Comparison of ENCODE assay signal across 8 mouse cellular contexts in the genomic region with DNA sequence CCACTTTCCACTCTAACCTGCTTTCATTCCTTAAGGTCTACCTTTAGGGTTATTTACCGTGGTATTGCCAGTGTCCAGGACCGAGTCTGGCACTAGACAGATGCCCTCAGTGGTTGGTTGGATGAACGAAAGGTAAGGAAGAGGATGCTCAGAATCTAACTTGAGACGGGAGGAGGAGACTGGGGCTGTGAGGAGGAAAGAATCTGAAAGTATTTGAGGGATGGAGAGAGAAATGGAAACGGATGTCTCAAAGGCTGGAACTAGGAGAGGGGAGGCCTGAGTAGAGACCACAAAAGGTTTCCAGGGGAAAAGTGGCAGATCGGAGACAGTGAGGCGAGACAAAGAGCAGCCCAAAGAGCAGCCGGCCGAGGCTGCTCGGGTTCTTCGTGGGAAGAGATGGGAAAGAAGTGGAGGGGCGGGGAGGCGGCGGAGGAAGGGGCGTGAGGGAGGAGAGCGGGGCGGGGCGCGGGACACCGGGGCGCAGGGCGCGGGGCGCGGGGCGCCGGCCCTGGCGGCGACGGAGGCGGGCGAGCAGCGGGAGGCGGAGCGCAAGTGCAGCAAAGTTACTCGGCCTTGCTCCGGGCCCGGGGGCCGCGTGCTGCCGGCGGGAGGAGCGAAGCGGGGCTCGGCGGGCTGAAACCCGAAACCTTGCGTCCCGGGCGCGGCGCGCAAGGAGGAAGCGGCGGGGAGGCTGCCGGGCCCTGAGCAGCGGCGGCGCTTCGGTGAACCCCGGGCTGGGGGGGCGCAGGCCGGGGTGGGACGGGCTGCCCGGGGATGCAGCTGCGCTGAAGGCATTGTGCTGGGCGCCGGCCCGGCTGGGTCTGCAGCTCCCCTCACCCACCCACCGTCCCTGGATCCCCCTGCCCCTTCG. TPM values are rescaled to one million over a fixed set of nuclear protein-coding genes. Genes with fewer than 3 reads are reported as not detected.
DNase-seq lines count a peak whose midpoint lies in the region; ATAC-seq lines count a peak whose summit lies in the region.

No protein-coding gene starts in this region.

- H3K4me1 ChIP-seq in hindbrain, embryonic 11.5 days (replicated peaks; ENCODE audit: control insufficient read depth, insufficient read depth, low read length) = peaks cover 4% of the 10 kb centered on the region; the same call in 1 of the 2 replicates
- H3K4me1 ChIP-seq in limb, embryonic 11.5 days (ENCODE audit: control insufficient read depth, insufficient read depth, low read length) = peaks cover 7% of the 10 kb centered on the region
- H3K4me1 ChIP-seq in midbrain, embryonic 11.5 days (ENCODE audit: control insufficient read depth, insufficient read depth, low read length) = peaks cover 24% of the 10 kb centered on the region
- peaks cover 21% of the 10 kb centered on the region for H3K4me1 ChIP-seq in stomach, embryonic 14.5 days (ENCODE audit: control insufficient read depth, insufficient read depth, low read length)

- no peaks in the 10 kb centered on the region for H3K9me3 ChIP-seq in hindbrain, embryonic 11.5 days (ENCODE audit: control insufficient read depth, low read length)
- no peaks in the 10 kb centered on the region for H3K9me3 ChIP-seq in limb, embryonic 11.5 days (ENCODE audit: control insufficient read depth, low read length)
- no peaks in the 10 kb centered on the region for H3K9me3 ChIP-seq in midbrain, embryonic 11.5 days (ENCODE audit: control insufficient read depth, low read length)
- no peaks in the 10 kb centered on the region for H3K9me3 ChIP-seq in stomach, embryonic 14.5 days (ENCODE audit: control insufficient read depth, low read depth, low read length)

- peak overlapping the region; percentile 84 for H3K9ac ChIP-seq in hindbrain, embryonic 11.5 days (ENCODE audit: low read depth, low read length)
- H3K9ac ChIP-seq in limb, embryonic 11.5 days (ENCODE audit: low read length) = peak overlapping the region; percentile 90
- H3K9ac ChIP-seq in midbrain, embryonic 11.5 days (ENCODE audit: low read length) = peak overlapping the region; percentile 95
- peak overlapping the region; percentile 81 for H3K9ac ChIP-seq in stomach, embryonic 14.5 days (replicated peaks; ENCODE audit: low read depth, low read length)

- WGBS in hindbrain, embryonic 11.5 days = 1% methylated on average over 43 of the region's 71 CpGs
- WGBS in limb, embryonic 11.5 days = 1% methylated on average over 28 of the region's 71 CpGs
- under 1% methylated on average over 46 of the region's 71 CpGs for WGBS in midbrain, embryonic 11.5 days
- WGBS in stomach, embryonic 14.5 days = 1% methylated on average over 38 of the region's 71 CpGs

- DNase-seq in CD4-positive, CD25-positive, alpha-beta regulatory T cell, adult 2 months (ENCODE audit: low read depth, low spot score) = peak; percentile 22
- peak; percentile 5 to 30 for DNase-seq in cerebellum, adult 18-20 months
- peak; percentile 61 for DNase-seq in forelimb bud, embryonic 11.5 days (ENCODE audit: low read depth, low spot score)
- peak; percentile 79 for DNase-seq in hindbrain, embryonic 11.5 days (ENCODE audit: low spot score)
- peak; percentile 84 for DNase-seq in limb, embryonic 11.5 days (ENCODE audit: low spot score)
- DNase-seq in midbrain, embryonic 11.5 days (ENCODE audit: low spot score, missing footprints) = peak; percentile 97

- H3K27ac ChIP-seq in hindbrain, embryonic 11.5 days (ENCODE audit: low read depth, low read length) = peak overlapping the region; percentile 91
- H3K27ac ChIP-seq in limb, embryonic 11.5 days (replicated peaks; ENCODE audit: low read depth, low read length) = peak overlapping the region; percentile 90
- H3K27ac ChIP-seq in midbrain, embryonic 11.5 days (ENCODE audit: low read depth, low read length) = peak overlapping the region; percentile 80
- peak overlapping the region; percentile 93 for H3K27ac ChIP-seq in stomach, embryonic 14.5 days (ENCODE audit: low read length)

- ATAC-seq in CD4-positive, CD25-positive, alpha-beta regulatory T cell, adult 4 months = no peak
- ATAC-seq in hindbrain, embryonic 11.5 days (ENCODE audit: low FRiP score) = peak; percentile 86
- ATAC-seq in limb, embryonic 11.5 days (ENCODE audit: insufficient number of reproducible peaks, low FRiP score, low TSS enrichment, low read depth) = peak; percentile 88
- ATAC-seq in midbrain, embryonic 11.5 days (ENCODE audit: low FRiP score) = peak; percentile 90
- peak; percentile 87 for ATAC-seq in stomach, embryonic 14.5 days (ENCODE audit: insufficient number of reproducible peaks, insufficient read depth, low FRiP score, low read depth)

- H3K4me2 ChIP-seq in hindbrain, embryonic 11.5 days (replicated peaks; ENCODE audit: low read depth, low read length) = peak overlapping the region; percentile 92
- peak overlapping the region; percentile 93 for H3K4me2 ChIP-seq in limb, embryonic 11.5 days (ENCODE audit: low read depth, severe bottlenecking)
- peak overlapping the region; percentile 72 for H3K4me2 ChIP-seq in midbrain, embryonic 11.5 days
- peak overlapping the region; percentile 84 for H3K4me2 ChIP-seq in stomach, embryonic 14.5 days (replicated peaks; ENCODE audit: low read depth, low read length)

- H3K27me3 ChIP-seq in hindbrain, embryonic 11.5 days (ENCODE audit: control insufficient read depth, insufficient read depth, low read length) = no peaks in the 10 kb centered on the region
- no peaks in the 10 kb centered on the region for H3K27me3 ChIP-seq in limb, embryonic 11.5 days (ENCODE audit: control insufficient read depth, insufficient read depth, low read length)
- H3K27me3 ChIP-seq in midbrain, embryonic 11.5 days (ENCODE audit: control insufficient read depth, insufficient read depth, low read length) = no peaks in the 10 kb centered on the region
- no peaks in the 10 kb centered on the region for H3K27me3 ChIP-seq in stomach, embryonic 14.5 days (ENCODE audit: control insufficient read depth, insufficient read depth, low read length)

- H3K4me3 ChIP-seq in hindbrain, embryonic 11.5 days (ENCODE audit: low read depth, low read length) = peak overlapping the region; percentile 67
- H3K4me3 ChIP-seq in limb, embryonic 11.5 days (ENCODE audit: low read depth, low read length) = peak overlapping the region; percentile 72
- H3K4me3 ChIP-seq in midbrain, embryonic 11.5 days (ENCODE audit: low read depth, low read length) = peak overlapping the region; percentile 80
- peak overlapping the region; percentile 77 for H3K4me3 ChIP-seq in stomach, embryonic 14.5 days (ENCODE audit: low read depth, low read length)

- no peaks in the 10 kb centered on the region for H3K36me3 ChIP-seq in hindbrain, embryonic 11.5 days (ENCODE audit: control insufficient read depth, insufficient read depth, low read length)
- H3K36me3 ChIP-seq in limb, embryonic 11.5 days (ENCODE audit: control insufficient read depth, insufficient read depth, low read length) = no peaks in the 10 kb centered on the region
- H3K36me3 ChIP-seq in midbrain, embryonic 11.5 days (ENCODE audit: control insufficient read depth, insufficient read depth, low read length) = no peaks in the 10 kb centered on the region
- H3K36me3 ChIP-seq in stomach, embryonic 14.5 days (ENCODE audit: control insufficient read depth, insufficient read depth, low read length) = no peaks in the 10 kb centered on the region

RNA-seq across cellular contexts. Expression of a gene that starts 14.0 kb away (rescaled TPM):
- polyA plus RNA-seq in CD4-positive, CD25-positive, alpha-beta regulatory T cell, adult 4 months (2017; shearing (Covaris generic)) = under 1 TPM in 1 of 2 experiments, not detected in 1; 0.09 TPM
- polyA plus RNA-seq in hindbrain, embryonic 11.5 days (2014; fragmentation: Nextera tagmentation; extraction: Ambion mirVana) = 2.6 and 3.3 TPM in 2 replicates
- polyA plus RNA-seq in limb, embryonic 11.5 days (2014; fragmentation: Nextera tagmentation; extraction: Ambion mirVana) = 2.0 and 2.3 TPM in 2 replicates
- polyA plus RNA-seq in midbrain, embryonic 11.5 days (2014; fragmentation: Nextera tagmentation; extraction: Ambion mirVana) = 2.5 TPM in 2 replicates
- polyA plus RNA-seq in stomach, embryonic 14.5 days (2014; fragmentation: Nextera tagmentation; extraction: Ambion mirVana) = 2.5 and 2.6 TPM in 2 replicates

RNA-seq across cellular contexts. Expression of a gene that starts 44.8 kb away (rescaled TPM):
- polyA plus RNA-seq in CD4-positive, CD25-positive, alpha-beta regulatory T cell, adult 4 months (2017; shearing (Covaris generic)) = 100 to 1,000 TPM; 112 to 127 TPM
- 111 and 117 TPM in 2 replicates for polyA plus RNA-seq in hindbrain, embryonic 11.5 days (2014; fragmentation: Nextera tagmentation; extraction: Ambion mirVana)
- polyA plus RNA-seq in limb, embryonic 11.5 days (2014; fragmentation: Nextera tagmentation; extraction: Ambion mirVana) = 100 TPM in 2 replicates
- polyA plus RNA-seq in midbrain, embryonic 11.5 days (2014; fragmentation: Nextera tagmentation; extraction: Ambion mirVana) = 103 and 113 TPM in 2 replicates
- polyA plus RNA-seq in stomach, embryonic 14.5 days (2014; fragmentation: Nextera tagmentation; extraction: Ambion mirVana) = 86.7 and 97.6 TPM in 2 replicates

Comparison
In these comparisons a context has a peak if more than half of its experiments do, and no peak if none do; other contexts are left out.
1. DNase-seq: peak in every context shown above with its lines; median percentile 97 in midbrain, embryonic 11.5 days; 84 in limb, embryonic 11.5 days; 79 in hindbrain, embryonic 11.5 days; 61 in forelimb bud, embryonic 11.5 days; 22 in CD4-positive, CD25-positive, alpha-beta regulatory T cell, adult 2 months; 18 in cerebellum, adult 18-20 months.